Comparison of ENCODE assay signal across 20 mouse cellular contexts in genomic region chr8:44785161-44785560, GRCm38 (mm10).
"Had no signal": no experiment of that assay in that cellular context is flagged by ENCODE, and none has a peak within 500 bp of the region (broad histone marks: within the 10 kb centered on the region; RNA-seq: fewer than 3 reads in every experiment).

No protein-coding gene starts in this region.

- DNase-seq: kidney, adult 8-10 months; kidney, postnatal 10 days; kidney, postnatal 36 days; layer of hippocampus, postnatal 36 days; liver; lung, adult 18-20 months; lung, postnatal 10 days; lung, postnatal 36 days; right cerebral cortex, postnatal 25 days; spleen, adult 18-20 months; thymus, postnatal 25 days had no signal

- H3K36me3 ChIP-seq: kidney, embryonic 15.5 days; limb, embryonic 10.5 days; limb, embryonic 13.5 days; liver, embryonic 12.5 days; liver, embryonic 15.5 days; lung, embryonic 15.5 days; midbrain, embryonic 13.5 days; stomach, embryonic 15.5 days had no signal

- H3K9me3 ChIP-seq: kidney, embryonic 15.5 days; limb, embryonic 10.5 days; limb, embryonic 13.5 days; liver, embryonic 12.5 days; liver, embryonic 15.5 days; lung, embryonic 15.5 days; midbrain, embryonic 13.5 days; stomach, embryonic 15.5 days had no signal

- H3K9ac ChIP-seq: kidney, embryonic 15.5 days; limb, embryonic 13.5 days; liver, embryonic 12.5 days; liver, embryonic 15.5 days; lung, embryonic 15.5 days; midbrain, embryonic 13.5 days; stomach, embryonic 15.5 days had no signal

- H3K4me2 ChIP-seq: kidney, embryonic 15.5 days; limb, embryonic 13.5 days; liver, embryonic 12.5 days; liver, embryonic 15.5 days; lung, embryonic 15.5 days; midbrain, embryonic 13.5 days; stomach, embryonic 15.5 days had no signal

- ATAC-seq: liver, embryonic 12.5 days; midbrain, embryonic 13.5 days had no signal

- H3K4me3 ChIP-seq: kidney, embryonic 15.5 days; left cerebral cortex, adult 2 months; limb, embryonic 10.5 days; limb, embryonic 13.5 days; liver, embryonic 12.5 days; liver, embryonic 15.5 days; lung, embryonic 15.5 days; midbrain, embryonic 13.5 days; stomach, embryonic 15.5 days had no signal

- H3K27ac ChIP-seq: kidney, embryonic 15.5 days; left cerebral cortex, adult 2 months; limb, embryonic 10.5 days; limb, embryonic 13.5 days; liver, embryonic 12.5 days; liver, embryonic 15.5 days; lung, embryonic 15.5 days; midbrain, embryonic 13.5 days; stomach, embryonic 15.5 days had no signal

- H3K4me1 ChIP-seq: limb, embryonic 10.5 days; limb, embryonic 13.5 days; liver, embryonic 12.5 days; liver, embryonic 15.5 days; lung, embryonic 15.5 days; stomach, embryonic 15.5 days had no signal

- H3K27me3 ChIP-seq: kidney, embryonic 15.5 days; limb, embryonic 13.5 days; liver, embryonic 12.5 days; liver, embryonic 15.5 days; lung, embryonic 15.5 days; midbrain, embryonic 13.5 days; stomach, embryonic 15.5 days had no signal
